Mouse (Mus musculus): ENCODE measurements at regions not wholly inside any gene's neighbourhood (a gene's known extent, or its start where the extent isn't known, plus 50 kb on each side); places are given as distances from the start of the nearest gene placed in this dataset.
A peak's percentile ranks its signal among the peaks of the same experiment; 100 is the strongest.

GRCm38 (mm10) chr4:39644849-39645248, 194.8 kb downstream of the 1700009N14Rik start:
- no peak for TF ChIP-seq CTCF (IDR thresholded peaks at IDR 0.05; ENCODE audit: low read depth)
- H3K4me2 ChIP-seq (ENCODE audit: low read length), result no peak overlapping the region
- no peaks in the 10 kb centered on the region for H3K4me1 ChIP-seq (replicated peaks; ENCODE audit: insufficient read depth, low read length)
- no peaks in the 10 kb centered on the region for H3K36me3 ChIP-seq (ENCODE audit: insufficient read depth, low read length)
- no peak for DNase-seq (ENCODE audit: low spot score)
- H3K4me3 ChIP-seq (replicated peaks; ENCODE audit: low read depth, low read length), result no peak overlapping the region
- no peaks in the 10 kb centered on the region for H3K27me3 ChIP-seq (ENCODE audit: insufficient read depth, low read length)
- WGBS, result 82% methylated on average over 5 of the region's 5 CpGs
- H3K9ac ChIP-seq (ENCODE audit: low read depth, low read length), result no peak overlapping the region
- no peak for ATAC-seq (replicated peaks; ENCODE audit: low FRiP score, low read depth)
- no peaks in the 10 kb centered on the region for H3K9me3 ChIP-seq (replicated peaks; ENCODE audit: low read length)
- H3K27ac ChIP-seq, result no peak overlapping the region

DNA sequence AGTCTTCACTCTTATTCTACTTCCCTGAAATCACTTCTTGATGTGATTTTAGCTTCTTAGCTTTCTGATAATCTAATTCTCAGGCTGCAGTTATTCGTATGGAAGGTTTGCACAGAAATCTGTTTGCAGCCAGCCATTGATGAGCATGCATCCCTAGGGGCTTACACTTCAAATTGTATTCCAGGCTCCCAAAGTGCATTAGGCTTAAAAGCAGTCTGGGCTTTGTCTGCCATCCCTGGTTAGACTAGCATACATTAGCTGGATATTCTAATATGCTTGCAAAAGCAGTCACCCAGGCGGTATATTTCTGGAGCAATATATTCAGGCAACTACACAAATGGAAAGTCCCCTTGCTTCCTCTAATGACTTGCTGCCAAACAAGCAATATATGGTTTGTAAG, 210.4 kb downstream of the 1700009N14Rik start:
- WGBS, result 85% methylated on average over 2 of the region's 2 CpGs
- H3K9me3 ChIP-seq (replicated peaks; ENCODE audit: low read length), result no peaks in the 10 kb centered on the region
- no peaks in the 10 kb centered on the region for H3K27me3 ChIP-seq (ENCODE audit: insufficient read depth, low read length)
- no peak overlapping the region for H3K4me2 ChIP-seq (ENCODE audit: low read length)
- no peak overlapping the region for H3K27ac ChIP-seq
- no peak overlapping the region for H3K4me3 ChIP-seq (replicated peaks; ENCODE audit: low read depth, low read length)
- H3K36me3 ChIP-seq (ENCODE audit: insufficient read depth, low read length), result no peaks in the 10 kb centered on the region
- no peaks in the 10 kb centered on the region for H3K4me1 ChIP-seq (replicated peaks; ENCODE audit: insufficient read depth, low read length)
- ATAC-seq (replicated peaks; ENCODE audit: low FRiP score, low read depth), result no peak
- no peak for DNase-seq (ENCODE audit: low spot score)
- TF ChIP-seq CTCF (IDR thresholded peaks at IDR 0.05; ENCODE audit: low read depth), result no peak
- no peak overlapping the region for H3K9ac ChIP-seq (ENCODE audit: low read depth, low read length)

- DNase-seq (ENCODE audit: low spot score), result no peak
- H3K4me2 ChIP-seq (ENCODE audit: low read length), result no peak overlapping the region
- WGBS, result 58% methylated on average over 7 of the region's 7 CpGs
- no peaks in the 10 kb centered on the region for H3K27me3 ChIP-seq (ENCODE audit: insufficient read depth, low read length)
- H3K4me3 ChIP-seq (replicated peaks; ENCODE audit: low read depth, low read length), result no peak overlapping the region
- no peak for ATAC-seq (replicated peaks; ENCODE audit: low FRiP score, low read depth)
- no peak overlapping the region for H3K9ac ChIP-seq (ENCODE audit: low read depth, low read length)
- H3K9me3 ChIP-seq (replicated peaks; ENCODE audit: low read length), result no peaks in the 10 kb centered on the region
- no peak for TF ChIP-seq CTCF (IDR thresholded peaks at IDR 0.05; ENCODE audit: low read depth)
- H3K4me1 ChIP-seq (replicated peaks; ENCODE audit: insufficient read depth, low read length), result no peaks in the 10 kb centered on the region
- H3K36me3 ChIP-seq (ENCODE audit: insufficient read depth, low read length), result no peaks in the 10 kb centered on the region
- H3K27ac ChIP-seq, result no peak overlapping the region
Observed at GRCm38 (mm10) chr4:39672609-39673008, 222.5 kb downstream of the 1700009N14Rik start.

- no peak for ATAC-seq (replicated peaks; ENCODE audit: low FRiP score, low read depth)
Observed at GRCm38 (mm10) chr4:39695236-39695635, 245.1 kb downstream of the 1700009N14Rik start.

GRCm38 (mm10) chr4:39697565-39697964, 247.5 kb downstream of the 1700009N14Rik start:
- ATAC-seq (replicated peaks; ENCODE audit: low FRiP score, low read depth) (no peak), DNase-seq (ENCODE audit: low spot score) (peak; percentile 23)
- no peaks in the 10 kb centered on the region for H3K4me1 ChIP-seq (replicated peaks; ENCODE audit: insufficient read depth, low read length)
- 49% methylated on average over 5 of the region's 5 CpGs for WGBS
- no peak overlapping the region for H3K9ac ChIP-seq (ENCODE audit: low read depth, low read length)
- no peaks in the 10 kb centered on the region for H3K36me3 ChIP-seq (ENCODE audit: insufficient read depth, low read length)
- no peaks in the 10 kb centered on the region for H3K9me3 ChIP-seq (replicated peaks; ENCODE audit: low read length)
- peak; percentile 51 for TF ChIP-seq CTCF (IDR thresholded peaks at IDR 0.05; ENCODE audit: low read depth)
- H3K4me2 ChIP-seq (ENCODE audit: low read length), result no peak overlapping the region
- no peaks in the 10 kb centered on the region for H3K27me3 ChIP-seq (ENCODE audit: insufficient read depth, low read length)
- H3K27ac ChIP-seq, result no peak overlapping the region
- H3K4me3 ChIP-seq (replicated peaks; ENCODE audit: low read depth, low read length), result no peak overlapping the region

More at GRCm38 (mm10) chr4:39695236-39695635, 245.1 kb downstream of the 1700009N14Rik start:
- Histone ChIP-seq H3K4me3 (replicated peaks; ENCODE audit: low read depth, low read length) (no peak overlapping the region), H3K4me1 (replicated peaks; ENCODE audit: insufficient read depth, low read length) (no peaks in the 10 kb centered on the region), H3K36me3 (ENCODE audit: insufficient read depth, low read length) (no peaks in the 10 kb centered on the region), H3K27ac (no peak overlapping the region), H3K27me3 (ENCODE audit: insufficient read depth, low read length) (no peaks in the 10 kb centered on the region), H3K9me3 (replicated peaks; ENCODE audit: low read length) (no peaks in the 10 kb centered on the region), H3K9ac (ENCODE audit: low read depth, low read length) (no peak overlapping the region), H3K4me2 (ENCODE audit: low read length) (no peak overlapping the region)
- TF ChIP-seq CTCF (IDR thresholded peaks at IDR 0.05; ENCODE audit: low read depth), result no peak
- DNase-seq (ENCODE audit: low spot score), result no peak
- WGBS, result 28% methylated on average over 4 of the region's 4 CpGs

DNA sequence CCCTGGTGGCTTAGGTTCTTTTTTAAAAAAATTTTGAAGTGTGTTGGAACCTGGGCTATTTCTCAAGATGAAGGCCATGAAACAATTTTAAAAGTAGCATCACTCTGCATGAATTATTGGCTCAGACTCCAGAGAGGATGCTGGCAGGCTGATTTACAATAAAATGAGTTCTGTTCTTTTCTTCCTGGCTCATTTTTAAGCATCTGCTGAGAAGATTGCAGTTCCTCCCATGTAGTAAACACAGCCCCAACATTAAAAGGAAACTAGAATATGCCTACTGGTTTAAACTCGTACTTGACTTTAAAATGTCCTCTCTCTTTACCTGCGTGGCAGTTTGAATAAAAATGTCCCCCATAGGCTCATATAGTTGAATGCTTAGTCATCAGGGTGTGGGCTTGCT, 249.3 kb downstream of the 1700009N14Rik start:
- Histone ChIP-seq H3K27me3 (ENCODE audit: insufficient read depth, low read length) (no peaks in the 10 kb centered on the region), H3K9me3 (replicated peaks; ENCODE audit: low read length) (no peaks in the 10 kb centered on the region), H3K36me3 (ENCODE audit: insufficient read depth, low read length) (no peaks in the 10 kb centered on the region), H3K9ac (ENCODE audit: low read depth, low read length) (no peak overlapping the region), H3K4me1 (replicated peaks; ENCODE audit: insufficient read depth, low read length) (no peaks in the 10 kb centered on the region), H3K4me2 (ENCODE audit: low read length) (no peak overlapping the region), H3K27ac (no peak overlapping the region), H3K4me3 (replicated peaks; ENCODE audit: low read depth, low read length) (no peak overlapping the region)
- TF ChIP-seq CTCF (IDR thresholded peaks at IDR 0.05; ENCODE audit: low read depth), result no peak
- 86% methylated on average over 2 of the region's 2 CpGs for WGBS
- DNase-seq (ENCODE audit: low spot score) (no peak), ATAC-seq (replicated peaks; ENCODE audit: low FRiP score, low read depth) (no peak)

DNA sequence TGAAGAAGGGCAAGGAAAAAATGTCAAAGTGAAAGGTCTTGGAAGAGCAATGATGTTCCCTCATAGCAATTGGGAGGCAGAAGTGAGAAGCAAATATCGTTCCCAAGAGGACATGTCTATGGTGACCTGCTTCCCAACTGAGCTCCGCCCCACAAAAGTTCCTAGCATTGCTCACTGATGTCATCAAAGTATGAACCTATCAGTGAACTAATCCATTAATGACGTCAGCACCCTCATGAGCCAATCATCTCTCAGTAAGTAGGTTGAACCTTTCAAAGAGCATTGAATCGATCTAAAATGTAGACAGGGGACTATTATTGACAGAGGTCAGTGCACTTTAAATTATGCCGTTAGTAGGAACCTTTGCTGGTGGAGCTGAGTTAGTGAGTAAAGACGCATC, 267.4 kb downstream of the 1700009N14Rik start:
- TF ChIP-seq CTCF (IDR thresholded peaks at IDR 0.05; ENCODE audit: low read depth), result no peak
- 91% methylated on average over 6 of the region's 6 CpGs for WGBS
- Histone ChIP-seq H3K9me3 (replicated peaks; ENCODE audit: low read length) (no peaks in the 10 kb centered on the region), H3K9ac (ENCODE audit: low read depth, low read length) (no peak overlapping the region), H3K36me3 (ENCODE audit: insufficient read depth, low read length) (no peaks in the 10 kb centered on the region), H3K27me3 (ENCODE audit: insufficient read depth, low read length) (no peaks in the 10 kb centered on the region), H3K27ac (no peak overlapping the region), H3K4me1 (replicated peaks; ENCODE audit: insufficient read depth, low read length) (no peaks in the 10 kb centered on the region), H3K4me2 (ENCODE audit: low read length) (no peak overlapping the region), H3K4me3 (replicated peaks; ENCODE audit: low read depth, low read length) (no peak overlapping the region)
- ATAC-seq (replicated peaks; ENCODE audit: low FRiP score, low read depth) (no peak), DNase-seq (ENCODE audit: low spot score) (no peak)

Measured in kidney, postnatal 0 days (tissue).